Mouse (Mus musculus): ENCODE data around the gene Cln3.

Cln3 gene

DNA sequence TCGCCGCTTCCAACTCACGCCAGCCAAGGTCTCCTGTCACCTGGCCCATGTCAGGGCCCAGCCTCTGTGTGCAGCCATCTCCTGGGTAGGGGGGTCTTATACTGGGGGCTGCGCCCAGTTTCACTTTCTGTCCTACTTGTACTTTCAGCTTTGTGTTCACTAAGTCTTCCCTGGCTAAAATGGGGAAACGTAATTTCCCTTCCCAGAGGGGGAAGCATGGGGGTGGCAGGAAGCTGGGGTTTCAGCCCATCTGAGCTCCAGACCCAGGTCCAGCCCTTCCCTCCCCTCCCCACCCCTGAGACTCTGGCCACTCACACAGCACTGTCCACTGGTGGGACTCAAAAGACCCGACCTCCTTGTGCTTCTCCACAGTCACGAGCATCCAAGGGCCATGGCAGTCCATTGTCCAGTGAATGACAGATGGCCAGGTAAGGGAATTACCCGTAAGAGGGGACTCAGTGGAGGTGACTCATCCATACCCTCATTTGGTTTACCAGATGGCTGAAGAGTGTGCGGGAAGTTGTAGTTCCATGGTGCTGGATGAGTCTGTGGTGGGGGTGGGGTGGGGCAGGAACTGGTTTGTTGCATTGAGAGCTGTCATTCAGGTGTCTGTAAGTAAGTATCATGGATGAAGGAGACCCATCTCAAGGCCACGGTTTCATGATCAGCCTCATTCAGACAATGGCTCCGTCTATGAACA lies 9.4 kb upstream of the Cln3 start, which contains the start of gene Il27:
Gene Il27, minus strand, starts transcription at position 80 of the 700 bp plus-strand sequence.
- DNase-seq (ENCODE audit: low spot score), result no peak

DNA sequence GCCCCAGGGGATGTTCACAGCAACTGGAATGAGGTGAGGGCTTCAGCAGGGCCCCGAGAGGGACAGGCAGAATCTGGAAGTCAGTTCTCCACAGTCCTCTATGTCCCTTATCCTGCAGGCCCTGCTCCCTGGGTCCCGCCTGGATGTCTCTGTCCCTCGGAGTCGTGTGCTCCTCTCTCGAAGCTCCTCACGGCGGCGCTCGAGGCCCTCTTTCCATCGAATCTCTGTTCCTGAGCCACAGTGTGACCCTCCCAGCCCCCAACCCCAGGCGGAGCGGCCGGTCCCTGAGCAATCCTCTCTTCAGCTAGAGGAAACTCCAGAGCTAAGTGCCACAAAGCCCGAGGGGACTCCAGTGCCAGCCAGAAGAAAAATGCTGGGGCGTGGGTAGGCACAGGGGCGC lies 2.2 kb upstream of the Cln3 start:
- DNase-seq (ENCODE audit: low spot score), result no peak

DNA sequence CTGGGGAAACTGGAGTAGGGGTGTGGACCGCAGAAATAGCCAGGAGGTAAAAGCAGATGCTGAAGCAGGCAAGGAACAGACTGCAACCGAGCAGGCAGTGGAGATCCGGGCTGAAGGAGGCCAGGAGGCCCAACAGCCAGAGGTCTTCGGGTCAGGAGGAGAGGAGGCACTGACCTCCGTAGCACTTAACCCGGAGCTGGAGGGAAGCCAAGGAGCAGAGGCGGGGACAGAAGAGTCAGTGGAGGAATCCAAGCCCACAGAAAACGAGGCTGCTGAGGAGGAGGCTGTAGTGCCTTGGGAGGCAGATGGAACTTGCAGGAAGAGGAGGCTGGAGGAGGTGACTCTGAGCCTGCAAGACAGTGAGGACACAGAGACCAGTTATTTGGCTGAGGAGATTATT lies 1.2 kb upstream of the Cln3 start:
- no peak for DNase-seq (ENCODE audit: low spot score)

DNA sequence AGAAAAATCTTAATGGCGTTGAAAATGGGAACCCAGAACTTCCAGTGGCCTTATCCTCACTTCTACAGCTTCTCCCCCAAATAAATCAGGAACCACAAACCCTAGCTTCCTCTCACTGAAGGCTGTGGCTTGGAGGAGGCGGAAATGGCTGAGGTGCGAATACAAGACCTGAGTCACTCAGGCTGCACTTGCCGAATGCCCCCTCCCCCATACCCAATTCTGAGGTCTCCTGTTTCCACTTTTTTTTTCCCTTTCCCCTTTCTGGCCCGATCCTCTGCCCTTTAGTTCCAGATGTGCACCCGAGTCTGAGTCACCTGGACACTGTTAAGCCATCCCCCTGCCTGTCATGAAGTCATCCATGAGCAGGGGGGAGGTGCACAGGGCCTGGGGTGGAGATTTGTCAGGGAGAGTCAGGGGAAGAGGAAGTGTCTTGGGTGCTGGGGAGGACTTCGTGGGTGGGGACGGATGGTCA lies 1.1 kb downstream of the Cln3 start, which contains the start of gene Apobr:
Gene Apobr, plus strand, starts transcription at position 437 of the 472 bp plus-strand sequence.
- no peak for DNase-seq (ENCODE audit: low spot score)

DNA sequence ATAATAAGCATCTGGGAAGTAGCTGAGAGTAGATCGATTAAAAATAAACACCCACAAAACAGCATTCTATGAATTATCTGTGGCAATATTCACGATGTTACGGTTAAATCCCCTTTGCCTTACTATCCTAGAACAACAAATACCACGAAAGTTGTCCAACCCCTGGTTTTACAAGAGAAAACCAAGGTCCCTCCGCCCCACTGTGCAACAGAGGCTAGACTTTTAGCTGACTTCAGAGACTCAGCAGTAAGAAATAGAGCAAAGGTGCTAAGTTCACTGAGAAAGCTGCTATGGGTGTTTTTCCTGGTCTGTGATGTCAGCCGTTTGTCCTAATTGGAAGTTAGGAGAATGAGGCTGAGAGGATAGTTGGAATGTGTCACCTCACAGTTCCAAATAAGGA lies 1.9 kb downstream of the Cln3 start:
- DNase-seq (ENCODE audit: low spot score), result no peak

DNA sequence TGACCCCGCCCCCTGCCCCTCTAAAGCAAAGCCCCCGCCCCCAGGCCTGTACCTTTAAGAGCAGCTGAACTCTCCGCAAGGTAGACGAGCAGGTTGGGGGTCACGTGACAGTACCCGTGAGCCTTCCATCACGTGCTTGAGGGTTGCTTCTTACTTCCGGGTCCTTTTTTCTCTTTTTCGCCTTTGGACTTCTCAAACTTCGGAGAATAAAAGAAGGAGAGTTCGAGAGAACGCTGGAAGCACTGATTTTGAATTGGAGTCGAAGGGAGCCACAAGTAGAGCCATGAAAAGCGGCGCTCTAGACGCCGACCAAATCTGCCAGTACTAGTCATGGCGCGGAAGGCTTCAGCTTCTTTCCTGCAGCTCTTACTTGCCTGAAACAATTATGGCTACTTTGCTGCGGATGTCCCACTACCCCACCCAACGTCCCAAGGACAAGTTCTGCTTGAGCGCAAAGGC lies 2.3 kb downstream of the Cln3 start:
- DNase-seq (ENCODE audit: low spot score), result peak; percentile 72

DNA sequence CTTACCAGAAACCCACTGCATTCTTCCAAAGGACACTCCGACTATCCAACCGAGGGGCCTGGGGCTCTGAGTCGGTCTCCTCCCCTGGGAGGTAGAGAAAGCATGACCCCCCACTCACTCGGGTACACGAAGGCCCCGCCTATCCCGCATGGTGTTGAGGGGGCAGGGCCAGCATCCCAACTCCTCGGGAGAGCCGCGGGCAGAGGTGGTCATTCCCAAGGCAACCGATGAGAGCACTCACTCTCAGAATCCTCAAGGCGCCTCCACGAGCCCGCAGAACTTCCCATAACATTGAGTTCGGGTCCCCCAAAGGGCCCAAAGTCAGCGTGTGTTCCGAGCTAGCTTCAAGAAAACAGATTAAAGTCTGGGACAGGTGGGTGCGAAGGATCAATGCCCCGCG lies 2.9 kb downstream of the Cln3 start:
- DNase-seq (ENCODE audit: low spot score), result no peak

DNA sequence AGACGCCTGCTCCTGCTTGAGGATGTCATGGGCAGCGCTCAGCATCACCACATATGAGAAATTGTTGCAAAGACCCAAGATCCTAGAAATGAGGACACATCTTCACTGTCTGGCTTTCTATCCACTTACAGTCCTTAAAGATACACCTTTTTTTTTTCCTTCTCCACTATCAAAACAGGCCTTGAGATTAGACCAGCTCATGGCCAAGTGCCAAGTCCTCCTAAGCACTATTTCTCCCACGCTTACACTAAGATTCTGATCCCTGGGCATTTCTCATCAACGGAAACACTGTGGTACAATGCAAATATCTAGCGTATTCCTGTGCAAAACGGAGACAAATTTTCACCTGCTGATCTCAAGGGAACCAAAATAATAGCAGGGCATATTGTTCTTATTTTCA lies 4.0 kb downstream of the Cln3 start:
- DNase-seq (ENCODE audit: low spot score), result no peak

DNA sequence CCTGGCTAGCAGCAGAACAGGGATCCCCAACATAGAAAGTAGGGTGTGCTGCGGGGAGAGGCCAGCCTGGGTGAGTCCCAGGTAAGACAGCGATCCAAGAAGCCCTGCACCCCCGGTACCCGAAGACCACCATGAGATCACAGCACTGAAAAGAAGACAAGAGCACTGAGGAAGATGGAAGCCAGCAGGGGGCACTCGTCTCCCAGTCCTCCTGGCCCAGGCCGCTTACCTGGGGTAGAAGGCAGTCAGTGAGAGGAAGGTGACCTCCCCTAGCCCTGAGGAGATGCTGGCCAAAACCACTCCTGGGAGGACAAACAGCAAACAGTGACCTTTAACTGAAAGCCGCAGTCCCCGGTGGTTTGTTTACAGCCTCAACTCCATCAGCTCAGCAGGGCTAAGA lies 6.4 kb downstream of the Cln3 start:
- DNase-seq (ENCODE audit: low spot score), result no peak

DNA sequence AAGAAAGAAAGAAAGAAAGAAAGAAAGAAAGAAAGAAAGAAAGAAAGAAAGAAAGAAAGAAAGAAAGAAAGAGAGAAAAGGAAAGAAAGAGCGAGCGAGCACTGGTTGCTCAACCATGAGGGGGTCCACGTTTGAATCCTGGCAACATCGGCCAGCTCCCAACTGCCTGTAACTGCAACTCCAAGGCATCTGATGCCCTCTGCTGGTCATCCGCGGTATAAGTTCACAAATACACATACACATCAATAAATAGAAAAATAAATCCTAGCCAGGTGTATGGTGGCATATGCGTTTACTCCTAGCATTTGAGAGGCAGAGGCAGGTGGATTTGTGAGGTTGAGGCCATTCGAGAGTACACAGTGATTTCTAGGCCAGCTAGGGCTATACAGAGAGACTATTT lies 8.7 kb downstream of the Cln3 start:
- peak; percentile 44 for DNase-seq (ENCODE audit: low spot score)

DNA sequence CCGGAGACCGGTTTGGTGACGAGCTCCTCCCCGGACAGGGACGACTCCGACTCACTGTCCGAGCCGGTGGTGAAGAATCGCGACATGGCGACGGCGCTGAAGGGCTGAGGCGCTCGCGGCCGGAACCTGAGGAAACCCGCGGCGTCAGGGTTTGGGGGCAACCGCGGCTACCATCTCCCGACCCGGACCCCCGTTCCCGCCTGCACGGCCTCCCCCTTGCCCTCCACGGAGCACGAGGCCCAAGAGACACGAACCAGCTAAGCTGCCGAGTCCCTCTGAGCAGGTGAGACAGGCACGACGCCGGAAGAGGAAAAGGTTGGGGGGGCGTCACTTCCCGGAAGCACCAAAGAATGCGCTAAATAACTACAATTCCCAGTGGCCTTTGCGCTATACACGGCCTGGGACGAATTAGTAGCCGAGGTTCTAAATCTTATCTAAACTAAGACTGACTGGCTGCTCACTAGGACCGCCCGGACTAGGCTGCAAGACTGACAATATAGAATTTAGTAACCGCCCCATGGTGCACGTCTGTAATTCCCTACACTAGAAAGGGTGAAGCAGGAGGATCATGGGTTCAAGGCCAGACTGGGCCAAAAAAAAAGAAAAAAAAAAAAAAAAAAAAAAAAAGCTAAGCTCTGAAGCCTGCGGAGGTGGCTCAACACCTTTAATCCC lies 19.4 kb downstream of the Cln3 start, which contains the start of gene Eif3c:
Gene Eif3c, minus strand, starts transcription at position 318 of the 672 bp plus-strand sequence.
- DNase-seq (ENCODE audit: low spot score), result peak; percentile 76

DNA sequence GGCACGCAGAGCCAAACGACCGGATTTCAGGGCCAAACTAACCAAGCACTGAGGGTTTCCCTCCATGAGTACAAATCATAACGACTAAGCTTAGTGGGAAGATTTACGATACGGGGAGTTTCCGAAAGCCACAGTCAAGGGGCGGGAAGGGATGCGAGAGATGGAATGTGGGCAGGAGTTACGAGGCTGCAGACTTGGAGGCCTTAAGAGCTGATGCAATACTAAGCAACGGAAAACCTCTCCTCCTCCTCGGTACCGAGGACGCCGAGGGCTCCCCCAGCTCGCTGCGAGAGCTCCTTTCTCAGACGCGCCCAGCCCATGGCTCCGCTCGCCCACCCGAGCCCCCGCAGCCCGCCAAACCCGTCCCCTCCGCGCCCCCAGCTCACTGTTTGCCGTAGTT lies 19.9 kb downstream of the Cln3 start:
- no peak for DNase-seq (ENCODE audit: low spot score)

DNA sequence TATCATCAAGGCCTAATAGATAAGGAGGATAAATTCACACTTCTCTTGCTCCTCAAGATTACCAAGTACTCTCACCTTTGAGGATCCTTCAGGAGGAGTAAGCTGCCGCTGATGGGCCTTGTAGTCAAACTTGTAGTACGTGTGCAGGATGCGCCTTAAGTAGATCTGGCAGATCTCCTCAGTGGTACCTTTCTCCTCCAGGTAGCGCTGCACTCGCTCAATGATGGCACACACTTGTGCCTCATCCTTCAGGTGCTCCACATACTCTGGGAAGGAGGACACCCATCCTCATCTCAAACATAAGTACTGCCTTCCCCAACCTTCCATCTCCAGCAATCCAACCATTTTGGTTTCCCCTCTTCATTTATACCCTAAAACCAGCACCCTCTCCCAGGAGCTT lies 29.0 kb downstream of the Cln3 start:
- DNase-seq (ENCODE audit: low spot score), result no peak

DNA sequence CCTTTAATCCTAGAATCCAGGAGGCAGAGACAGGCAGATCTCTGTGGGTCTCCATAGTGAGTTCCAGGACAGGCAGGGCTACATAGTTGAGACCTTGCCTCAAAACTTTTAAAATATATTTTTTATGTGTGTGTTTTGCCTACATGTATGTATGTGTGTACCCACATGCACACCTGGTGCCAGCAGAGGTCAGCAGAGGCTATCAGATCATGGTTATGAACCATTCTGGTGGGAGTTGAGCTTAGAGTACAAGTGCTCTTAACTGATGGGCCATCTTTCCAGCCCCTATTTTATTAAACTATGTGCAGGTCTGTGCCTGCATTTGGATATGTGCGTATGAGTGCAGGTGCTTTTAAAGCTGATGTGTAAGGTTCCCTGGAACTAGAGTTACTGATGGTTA lies 30.8 kb downstream of the Cln3 start:
- DNase-seq (ENCODE audit: low spot score), result no peak

DNA sequence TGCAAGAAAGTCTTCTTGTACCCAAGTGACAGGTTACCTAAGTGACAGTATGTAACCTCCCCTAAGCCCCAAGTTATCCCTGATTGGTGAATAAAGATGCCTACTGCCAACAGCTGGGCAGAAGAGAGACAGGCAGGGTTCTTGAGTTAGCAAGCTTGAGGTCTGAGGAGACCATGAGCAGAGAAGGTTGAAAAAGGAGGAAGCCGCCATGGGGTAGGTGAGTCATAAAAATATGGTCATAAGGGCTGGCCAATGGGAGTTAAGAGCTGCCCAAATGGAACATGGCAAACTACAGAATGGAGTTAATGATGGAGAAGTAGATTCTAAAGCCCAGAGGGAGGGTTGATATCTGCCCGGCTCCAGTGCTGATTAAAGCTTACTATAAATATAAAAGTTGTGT lies 40.0 kb downstream of the Cln3 start:
- no peak for DNase-seq (ENCODE audit: low spot score)

DNA sequence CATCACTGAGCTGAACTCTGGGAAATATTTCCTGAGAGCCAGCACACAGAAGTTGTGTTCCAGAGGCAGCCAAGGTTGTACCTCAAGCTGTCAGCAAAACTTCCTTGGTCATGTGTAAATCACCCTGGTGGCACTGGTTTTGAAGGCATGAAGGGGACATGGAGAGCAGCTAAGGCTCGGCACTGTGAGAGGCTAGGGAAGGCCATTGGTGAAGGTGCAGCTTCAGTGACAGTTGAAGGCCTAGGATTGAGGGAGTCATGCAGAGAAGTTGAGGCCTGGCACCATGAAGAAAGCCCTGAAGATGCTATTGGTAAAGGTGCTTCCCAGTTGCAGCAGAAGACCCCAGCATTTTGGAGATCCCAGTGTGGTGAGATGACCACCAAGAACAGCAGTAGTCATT lies 44.0 kb downstream of the Cln3 start:
- DNase-seq (ENCODE audit: low spot score), result no peak

DNA sequence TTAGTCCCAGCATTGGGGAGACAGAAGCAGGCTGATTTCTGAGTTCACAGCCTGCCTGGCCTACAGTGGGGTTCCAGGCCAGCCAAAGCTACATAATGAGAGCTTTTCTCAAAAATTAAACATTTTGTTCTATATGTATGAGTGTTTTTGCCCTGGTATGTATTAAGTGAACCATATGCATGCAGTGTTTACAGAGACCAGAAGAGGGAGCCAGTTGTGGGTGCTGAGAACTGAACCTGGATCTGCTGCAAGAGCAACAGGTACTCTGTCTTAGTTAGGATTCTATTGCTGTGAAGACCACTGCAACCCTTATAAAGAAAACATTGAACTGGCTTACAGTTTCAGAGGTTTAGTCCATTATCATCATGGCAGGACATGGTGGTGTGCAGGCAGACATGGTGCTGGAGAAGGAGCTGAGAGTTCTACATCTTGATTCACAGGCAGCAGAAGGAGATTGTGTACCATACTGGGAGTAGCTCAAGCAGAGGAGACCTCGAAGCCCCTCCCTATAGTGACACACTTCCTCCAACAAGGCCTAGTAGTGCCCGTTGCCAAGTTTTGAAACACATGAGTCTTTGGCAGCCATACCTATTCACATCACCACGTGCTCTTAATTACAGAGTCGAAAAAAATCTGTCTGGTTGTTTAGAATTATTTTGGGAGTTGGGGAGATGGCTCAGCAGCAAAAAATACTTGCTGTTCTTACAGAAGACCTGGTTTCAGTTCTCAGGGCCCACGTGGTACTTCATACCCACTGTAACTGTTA lies 47.6 kb downstream of the Cln3 start:
- DNase-seq (ENCODE audit: low spot score), result no peak

DNA sequence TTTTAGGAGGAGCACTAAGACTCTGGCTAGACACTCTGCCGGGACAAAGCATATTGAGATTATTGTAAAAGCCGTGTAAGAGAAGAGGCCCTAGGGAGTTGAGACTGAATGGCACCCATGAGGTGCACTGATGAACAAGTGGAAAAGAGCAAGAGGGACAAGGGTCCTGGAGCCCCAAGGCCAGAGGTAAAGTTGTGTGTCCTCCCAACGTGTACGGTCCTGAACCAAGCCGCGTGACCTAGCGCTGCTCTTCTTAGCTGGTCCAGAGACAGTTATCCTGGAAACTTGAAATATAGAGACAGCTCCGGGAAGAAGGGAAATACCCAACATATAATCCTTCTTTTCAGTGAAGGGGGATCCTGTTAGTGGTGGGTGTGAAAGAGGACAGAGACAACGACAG lies 49.2 kb downstream of the Cln3 start:
- DNase-seq (ENCODE audit: low spot score), result no peak

DNA sequence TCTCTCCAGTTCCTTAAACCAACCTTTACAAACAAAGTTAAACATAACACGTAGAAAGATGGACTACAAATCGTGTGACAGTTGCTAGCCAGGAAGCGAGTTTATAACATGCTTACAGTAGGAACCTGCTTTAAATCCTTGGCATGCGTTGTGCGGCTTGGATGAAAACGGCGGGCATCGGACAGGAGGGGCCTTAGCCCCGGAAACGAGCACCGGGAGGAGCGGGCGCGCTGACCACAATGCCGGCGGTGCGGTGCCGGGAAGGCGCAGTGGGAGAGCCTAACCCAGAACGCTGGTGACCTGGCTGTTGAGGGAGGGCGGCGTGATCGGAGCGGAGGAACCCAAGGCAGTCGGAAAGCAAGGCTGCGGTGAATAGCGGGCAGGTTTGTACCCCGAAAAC lies 49.9 kb downstream of the Cln3 start:
- no peak for DNase-seq (ENCODE audit: low spot score)

DNA sequence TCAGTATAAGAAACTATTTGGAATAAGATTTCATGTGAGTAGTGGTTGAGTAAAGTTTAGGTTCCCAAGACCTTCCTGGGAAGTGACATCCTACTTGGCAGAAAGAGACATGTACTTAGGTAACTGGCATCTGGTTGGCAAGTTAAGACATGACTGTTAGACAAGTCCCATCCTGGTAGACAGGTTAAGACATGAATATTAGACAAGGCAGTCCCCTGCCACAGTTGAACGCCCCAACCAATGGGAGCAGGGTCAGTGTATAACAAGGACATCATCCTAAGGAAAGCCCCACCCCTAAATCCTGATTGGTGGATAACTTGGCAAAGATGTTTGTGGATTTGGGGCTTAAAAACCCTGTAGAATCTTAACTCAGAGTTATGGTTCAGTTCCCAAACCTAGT lies 52.2 kb downstream of the Cln3 start:
- DNase-seq (ENCODE audit: low spot score), result no peak

DNA sequence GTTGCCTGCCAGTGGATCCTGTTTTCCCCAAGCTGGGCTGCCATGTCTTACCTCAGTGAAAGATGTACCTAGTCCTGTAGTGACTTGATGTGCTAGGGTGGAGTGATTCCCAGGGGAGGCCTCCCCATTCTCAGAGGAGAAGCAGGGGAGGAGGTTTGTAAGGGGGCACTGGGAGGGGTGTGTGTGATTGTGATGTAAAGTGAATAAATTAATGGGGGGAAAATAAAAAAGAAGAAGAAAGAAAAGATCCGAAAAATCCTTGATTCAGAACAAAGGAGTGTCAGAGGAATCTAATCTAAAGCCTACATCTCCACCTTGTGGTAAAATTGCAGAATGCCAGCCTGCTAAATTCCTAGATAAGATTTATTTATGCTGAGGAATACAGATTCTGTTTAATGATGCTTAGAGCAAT lies 57.4 kb downstream of the Cln3 start:
- no peak for DNase-seq (ENCODE audit: low spot score)

DNA sequence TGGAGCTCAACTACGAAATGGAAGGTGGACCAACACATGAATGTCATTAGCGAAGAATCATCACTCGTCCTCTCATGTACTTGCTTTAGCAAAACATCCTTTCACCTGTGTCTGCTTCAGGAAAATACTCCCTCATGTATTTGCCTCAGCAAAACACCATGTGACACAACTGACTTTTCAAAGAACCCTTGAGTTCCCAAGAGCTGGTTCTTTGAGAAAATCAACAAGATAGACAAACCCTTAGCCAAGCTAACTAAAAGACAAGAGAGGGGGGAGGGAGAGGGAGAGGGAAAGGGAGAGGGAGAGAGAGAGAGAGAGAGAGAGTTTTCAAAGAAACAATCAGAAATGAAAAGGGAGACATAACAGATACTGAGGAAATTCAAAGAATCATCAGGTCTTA lies 62.3 kb downstream of the Cln3 start:
- DNase-seq (ENCODE audit: low spot score), result no peak
